Mouse (Mus musculus) hindbrain, embryonic 14.5 days (tissue): ENCODE measurements at regions not wholly inside any gene's neighbourhood (a gene's known extent, or its start where the extent isn't known, plus 50 kb on each side); places are given as distances from the start of the nearest gene placed in this dataset.

Source experiments
- ATAC-seq: fragments of 200-750 bp; cut with Nextera tagmentation; 2 replicates; pipeline ENCODE4 v1.8.0; 2017; ENCODE audit warnings: moderate number of reproducible peaks, mild to moderate bottlenecking, moderate TSS enrichment, moderate library complexity; ENCODE audit not compliant: low FRiP score
- DNase-seq: peaks from one replicate; pipeline ENCODE4 v3.0.0-alpha.2; 2015; ENCODE audit warnings: low spot score
- H3K27ac ChIP-seq: fragments of 300-500 bp; sonication (generic); 2 replicates; pipeline ENCODE4 v1.5.1; 2014; ENCODE audit warnings: mild to moderate bottlenecking, moderate library complexity
- H3K27me3 ChIP-seq: fragments of 300-500 bp; sonication (generic); 2 replicates; pipeline ENCODE4 v1.6.1; 2014; ENCODE audit warnings: mild to moderate bottlenecking, low read length, mixed read lengths; ENCODE audit not compliant: control insufficient read depth, insufficient read depth
- H3K36me3 ChIP-seq: fragments of 300-500 bp; sonication (generic); replicated peaks from 2 replicates; pipeline ENCODE4 v1.6.1; 2014; ENCODE audit not compliant: control insufficient read depth, insufficient read depth
- H3K4me1 ChIP-seq: fragments of 300-500 bp; sonication (generic); replicated peaks from 2 replicates; pipeline ENCODE4 v1.6.1; 2014; ENCODE audit warnings: antibody characterized with exemption, low read length, mixed read lengths; ENCODE audit not compliant: control insufficient read depth, insufficient read depth
- H3K4me2 ChIP-seq: fragments of 300-500 bp; sonication (generic); replicated peaks from 2 replicates; pipeline ENCODE4 v1.6.1; 2014; ENCODE audit warnings: mild to moderate bottlenecking, moderate library complexity
- H3K4me3 ChIP-seq: fragments of 300-500 bp; sonication (generic); replicated peaks from 2 replicates; pipeline ENCODE4 v1.5.1; 2014; ENCODE audit warnings: mild to moderate bottlenecking, low read length
- H3K9ac ChIP-seq: fragments of 300-500 bp; sonication (generic); 2 replicates; pipeline ENCODE4 v1.6.1; 2014
- H3K9me3 ChIP-seq: fragments of 300-500 bp; sonication (generic); 2 replicates; pipeline ENCODE4 v1.6.1; 2016; ENCODE audit warnings: low read length; ENCODE audit not compliant: control insufficient read depth
- WGBS: fragments of 180-500 bp; shearing (Covaris S2); extraction: QIAGEN DNeasy Blood & Tissue Kit; methylation state at CpG from one replicate; pipeline ENCODE4 v1.1.7; 2014; 5-methylcytosine and 5-hydroxymethylcytosine counted together

GRCm38 (mm10) chr5:112634701-112635100 is 57.7 kb upstream of the Sez6l start:
- H3K27me3 ChIP-seq, result no peaks in the 10 kb centered on the region
- no peak for ATAC-seq
- no peak overlapping the region for H3K4me3 ChIP-seq
- H3K9ac ChIP-seq, result no peak overlapping the region
- H3K27ac ChIP-seq, result no peak overlapping the region
- H3K4me2 ChIP-seq, result no peak overlapping the region
- no peak for DNase-seq
- no peaks in the 10 kb centered on the region for H3K4me1 ChIP-seq
- WGBS, result 75% methylated on average over 3 of the region's 3 CpGs
- no peaks in the 10 kb centered on the region for H3K9me3 ChIP-seq
- no peaks in the 10 kb centered on the region for H3K36me3 ChIP-seq

DNA sequence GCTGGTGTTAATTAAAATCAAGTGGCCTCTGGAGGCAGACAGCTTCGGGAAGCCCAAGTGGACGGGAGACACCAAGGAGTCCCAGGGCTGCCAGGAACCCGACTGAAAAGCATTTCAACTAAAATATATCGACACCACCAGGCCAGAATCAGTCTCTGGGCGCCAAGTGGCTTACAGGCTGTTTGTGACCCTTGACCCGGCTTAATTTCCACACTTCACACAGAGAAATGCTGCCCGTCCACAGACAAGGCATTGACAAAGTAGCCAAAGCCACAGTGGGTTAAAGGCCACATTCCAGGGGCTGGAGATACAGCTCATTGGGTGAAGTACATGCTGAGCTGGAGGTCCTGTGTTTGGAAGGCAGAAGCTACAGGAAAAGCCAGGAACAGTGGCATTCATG is 54.8 kb upstream of the Sez6l start:
- H3K9ac ChIP-seq, result no peak overlapping the region
- ATAC-seq (no peak), DNase-seq (no peak)
- no peaks in the 10 kb centered on the region for H3K27me3 ChIP-seq
- peaks cover 18% of the 10 kb centered on the region for H3K4me1 ChIP-seq
- H3K36me3 ChIP-seq, result no peaks in the 10 kb centered on the region
- H3K27ac ChIP-seq, result no peak overlapping the region
- no peaks in the 10 kb centered on the region for H3K9me3 ChIP-seq
- H3K4me3 ChIP-seq, result no peak overlapping the region
- no peak overlapping the region for H3K4me2 ChIP-seq
- WGBS, result 21% methylated on average over 7 of the region's 7 CpGs

DNA sequence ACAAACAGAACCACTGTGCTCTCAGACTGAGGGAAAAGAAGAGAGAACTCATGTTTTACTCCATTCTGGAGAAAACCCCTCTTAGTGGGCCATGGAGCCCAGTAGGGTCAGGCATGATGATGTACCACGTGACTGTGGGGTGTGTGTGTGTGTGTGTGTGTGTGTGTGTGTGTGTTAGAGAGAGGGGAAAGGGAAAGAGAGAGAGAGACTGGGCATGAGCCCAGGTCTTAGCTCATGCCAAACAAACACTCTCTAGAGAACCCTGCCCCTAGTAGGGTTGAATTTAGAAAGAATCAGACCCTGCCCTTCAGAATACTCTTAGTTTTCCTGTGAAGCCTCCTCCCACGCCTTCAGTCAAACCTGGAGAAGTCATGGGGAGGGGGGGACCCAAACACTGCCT is 52.7 kb upstream of the Sez6l start:
- 87% methylated on average over 2 of the region's 2 CpGs for WGBS
- Histone ChIP-seq H3K9me3 (no peaks in the 10 kb centered on the region), H3K27ac (no peak overlapping the region)

GRCm38 (mm10) chr5:112628073-112628790 is 51.2 kb upstream of the Sez6l start:
- Histone ChIP-seq H3K9ac (no peak overlapping the region), H3K9me3 (no peaks in the 10 kb centered on the region), H3K4me1 (peaks cover 31% of the 10 kb centered on the region), H3K27ac (peak overlapping the region; percentile 29; the same call in 1 of the 2 replicates), H3K36me3 (no peaks in the 10 kb centered on the region), H3K4me2 (0 out of 2 replicates have a peak overlapping the region, but pooled peaks have one; percentile 10), H3K27me3 (no peaks in the 10 kb centered on the region), H3K4me3 (no peak overlapping the region)
- DNase-seq, result no peak
- WGBS, result 28% methylated on average over 18 of the region's 18 CpGs
- no peak for ATAC-seq

More for the DNA sequence above, 52.7 kb upstream of the Sez6l start:
- Histone ChIP-seq H3K9ac (no peak overlapping the region), H3K27me3 (no peaks in the 10 kb centered on the region), H3K4me3 (no peak overlapping the region), H3K4me1 (peaks cover 29% of the 10 kb centered on the region), H3K4me2 (no peak overlapping the region), H3K36me3 (no peaks in the 10 kb centered on the region)
- DNase-seq (no peak), ATAC-seq (no peak)

GRCm38 (mm10) chr5:112627305-112627704 is 50.3 kb upstream of the Sez6l start:
- Histone ChIP-seq H3K4me2 (no peak overlapping the region), H3K36me3 (no peaks in the 10 kb centered on the region), H3K4me3 (no peak overlapping the region), H3K4me1 (peaks cover 36% of the 10 kb centered on the region), H3K27me3 (no peaks in the 10 kb centered on the region), H3K9ac (no peak overlapping the region), H3K27ac (no peak overlapping the region), H3K9me3 (no peaks in the 10 kb centered on the region)
- DNase-seq (no peak), ATAC-seq (no peak)
- WGBS, result 33% methylated on average over 14 of the region's 14 CpGs
